Mouse (Mus musculus) heart, adult 2 months (tissue): ENCODE results near the gene Cep112. TPM values are rescaled to one million over a fixed set of nuclear protein-coding genes. Genes with fewer than 3 reads are reported as not detected.

Experiments
- DNase-seq, 2 experiments: peaks; one replicate each; pipeline ENCODE4 v3.0.0; 2021
- H3K27ac ChIP-seq: fragments of 200-600 bp; 2 replicates; pipeline ENCODE4 v1.8.1; 2022
- H3K27me3 ChIP-seq: fragments of 200-500 bp; 2 replicates; pipeline ENCODE4 v1.6.1; 2012; ENCODE audit warnings: mild to moderate bottlenecking, low read length, inconsistent platforms, mixed read lengths; ENCODE audit not compliant: control insufficient read depth, insufficient read depth
- H3K36me3 ChIP-seq: fragments of 200-500 bp; 2 replicates; pipeline ENCODE4 v1.6.1; 2012; ENCODE audit warnings: low read length, inconsistent platforms; ENCODE audit not compliant: control insufficient read depth, insufficient read depth
- H3K4me1 ChIP-seq: fragments of 200-500 bp; 2 replicates; pipeline ENCODE4 v1.6.1; 2011; ENCODE audit warnings: low read length; ENCODE audit not compliant: control insufficient read depth, insufficient read depth
- H3K4me3 ChIP-seq: fragments of 200-600 bp; 2 replicates; pipeline ENCODE4 v1.8.1; 2022
- H3K79me2 ChIP-seq: fragments of 200-500 bp; replicated peaks from 2 replicates; pipeline ENCODE4 v1.6.1; 2012; ENCODE audit warnings: mild to moderate bottlenecking, inconsistent platforms, low read length, moderate library complexity, mixed read lengths; ENCODE audit not compliant: control insufficient read depth, insufficient read depth
- H3K9ac ChIP-seq: fragments of 200-500 bp; 2 replicates; pipeline ENCODE4 v1.6.1; 2012; ENCODE audit warnings: low read depth, mild to moderate bottlenecking, control low read depth, inconsistent platforms, low read length, mixed read lengths
- CTCF ChIP-seq: fragments of 200-600 bp; IDR thresholded peaks from 2 replicates; pipeline ENCODE4 v1.8.1; 2022; ENCODE audit warnings: antibody characterized with exemption, mild to moderate bottlenecking, moderate library complexity
- EP300 ChIP-seq: fragments of 200-500 bp; IDR thresholded peaks from 2 replicates; pipeline ENCODE4 v1.6.1; 2011; ENCODE audit warnings: low read depth, low read length, control low read depth; ENCODE audit not compliant: insufficient read depth
- POLR2A ChIP-seq: fragments of 200-500 bp; IDR thresholded peaks from 2 replicates; pipeline ENCODE4 v1.6.1; 2011; ENCODE audit warnings: mild to moderate bottlenecking, low read depth, low read length, control low read depth; ENCODE audit not compliant: insufficient read depth
- WGBS: fragments of 180-500 bp; shearing (Covaris S2); methylation state at CpG from one replicate; pipeline ENCODE4 v1.1.7; 2018; 5-methylcytosine and 5-hydroxymethylcytosine counted together
- intact Hi-C: fragments of 180-260 bp; cut with DNase I; formaldehyde crosslinking; loops from one replicate; pipeline ENCODE4 v1.15.1; 2025
- polyA plus RNA-seq: library from polyadenylated mRNA; depleted of rRNA; stranded (reverse); fragments of >200 nt; gene quantifications from 2 replicates; pipeline ENCODE4 v1.2.3, GENCODE M21; 2012
- total RNA-seq, 2 experiments: library from RNA; stranded (reverse); gene quantifications; 2 replicates each; pipeline ENCODE4 v1.2.3; 2021

The Cep112 gene
- total and polyA plus RNA-seq, 3 experiments, result 1.1 to 14.4 (median 10.6) TPM

DNA sequence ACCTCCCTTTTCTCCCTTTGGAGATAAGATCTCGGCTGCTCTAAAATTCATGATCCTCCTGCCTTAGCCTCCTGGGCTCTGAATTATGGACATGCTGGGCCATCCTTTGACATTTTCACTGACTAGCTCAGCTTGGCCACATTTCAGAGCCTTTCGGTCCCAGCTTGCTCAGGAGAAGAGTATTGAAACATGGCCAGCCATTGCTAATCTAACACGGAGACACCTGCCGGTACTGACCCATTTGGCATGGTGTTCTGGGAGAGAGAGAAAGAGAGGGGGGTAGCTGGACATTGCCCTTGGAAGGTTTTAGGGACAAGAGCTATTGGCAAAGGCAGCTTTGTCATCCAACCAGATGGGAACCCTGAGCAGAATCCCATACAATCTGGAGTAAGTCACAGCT, 472.0 kb downstream of the Cep112 start:
- WGBS, result 59% methylated on average over 4 of the region's 4 CpGs

GRCm38 (mm10) chr11:108898063-108898462, 473.1 kb downstream of the Cep112 start:
- Histone ChIP-seq H3K36me3 (no peaks in the 10 kb centered on the region), H3K79me2 (no peaks in the 10 kb centered on the region), H3K27ac (no peak overlapping the region), H3K9ac (no peak overlapping the region), H3K27me3 (no peaks in the 10 kb centered on the region), H3K4me3 (no peak overlapping the region), H3K4me1 (no peaks in the 10 kb centered on the region)
- 76% methylated on average over 9 of the region's 9 CpGs for WGBS
- intact Hi-C loops, result no loop called here
- DNase-seq, result no peak
- TF ChIP-seq EP300, result no peak
- no peak for TF ChIP-seq CTCF
- no peak for TF ChIP-seq POLR2A

More for the DNA sequence above, 472.0 kb downstream of the Cep112 start:
- Histone ChIP-seq H3K27me3 (no peaks in the 10 kb centered on the region), H3K36me3 (no peaks in the 10 kb centered on the region), H3K9ac (no peak overlapping the region), H3K4me1 (no peaks in the 10 kb centered on the region), H3K79me2 (no peaks in the 10 kb centered on the region), H3K4me3 (no peak overlapping the region), H3K27ac (no peak overlapping the region)
- no peak for DNase-seq
- intact Hi-C loops, result no loop called here
- TF ChIP-seq EP300 (no peak), POLR2A (no peak), CTCF (no peak)

DNA sequence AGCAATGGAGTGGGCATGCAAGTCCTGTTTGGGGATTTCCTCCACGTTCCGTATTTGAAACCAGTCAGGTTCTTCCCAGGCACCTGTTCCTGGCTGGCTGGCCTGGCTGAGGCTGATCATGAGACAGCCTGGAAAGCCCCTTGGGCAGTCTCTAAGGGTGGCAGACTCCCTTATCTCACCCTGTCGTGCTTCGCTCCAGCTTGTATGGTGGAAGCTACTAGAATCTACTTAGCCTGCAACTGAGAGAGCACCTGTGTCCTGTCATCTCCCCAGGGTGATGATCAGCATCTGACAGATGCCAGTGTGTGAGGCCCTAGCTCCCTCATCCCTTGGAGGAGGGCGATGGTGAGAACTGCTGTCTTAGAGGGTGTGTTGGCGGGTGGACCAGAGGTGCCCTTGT, 473.5 kb downstream of the Cep112 start:
- H3K27ac ChIP-seq, result no peak overlapping the region
- H3K79me2 ChIP-seq, result no peaks in the 10 kb centered on the region
- no peaks in the 10 kb centered on the region for H3K36me3 ChIP-seq
- H3K4me1 ChIP-seq, result no peaks in the 10 kb centered on the region
- intact Hi-C loops, result no loop called here
- 60% methylated on average over 6 of the region's 6 CpGs for WGBS
- no peak for DNase-seq
- H3K27me3 ChIP-seq, result no peaks in the 10 kb centered on the region
- H3K9ac ChIP-seq, result no peak overlapping the region
- H3K4me3 ChIP-seq, result no peak overlapping the region
- no peak for TF ChIP-seq POLR2A
- TF ChIP-seq EP300, result no peak
- no peak for TF ChIP-seq CTCF

DNA sequence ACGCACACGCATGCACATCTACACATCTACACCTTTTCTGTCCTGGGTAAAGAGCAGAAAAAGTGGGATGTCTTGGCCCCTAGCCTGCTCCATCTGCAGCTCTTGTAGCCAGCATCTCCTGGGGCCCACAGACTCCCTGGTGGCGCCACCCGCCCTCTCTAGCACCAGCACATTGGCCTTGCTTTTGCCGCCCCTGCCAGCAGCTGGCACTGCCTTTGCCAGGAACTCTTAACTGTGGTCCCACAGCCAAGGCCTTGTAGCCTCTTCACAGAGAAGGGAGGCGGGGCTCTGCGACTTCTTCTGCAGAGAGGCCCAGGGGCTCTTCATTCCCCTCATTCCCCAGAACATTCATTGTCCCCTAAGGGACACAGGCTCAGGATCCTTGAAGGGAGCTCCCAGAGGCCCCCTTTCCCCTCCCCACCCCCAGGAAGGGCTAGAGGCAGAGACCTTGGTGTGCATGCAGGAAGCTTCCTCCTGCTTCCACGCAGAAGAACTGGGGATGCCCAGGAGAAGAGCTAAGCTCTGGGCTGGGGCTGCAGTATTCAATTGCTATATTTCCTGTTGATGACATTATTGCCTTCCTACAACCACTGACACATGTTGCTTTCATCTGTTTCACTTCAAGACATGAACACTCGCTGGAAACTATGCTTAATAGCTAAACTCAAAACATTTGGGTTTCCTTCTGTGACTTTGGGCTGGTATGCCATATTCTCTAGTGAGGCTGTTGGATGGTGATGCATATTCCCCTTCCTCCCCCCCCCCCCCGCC, 475.9 kb downstream of the Cep112 start:
- H3K4me3 ChIP-seq, result no peak overlapping the region
- H3K27me3 ChIP-seq, result no peaks in the 10 kb centered on the region
- TF ChIP-seq EP300 (no peak), CTCF (0 out of 2 replicates have a peak, but pooled peaks have one; percentile 18)
- H3K9ac ChIP-seq, result no peak overlapping the region
- no peak overlapping the region for H3K27ac ChIP-seq
- WGBS, result 64% methylated on average over 10 of the region's 10 CpGs
- no peaks in the 10 kb centered on the region for H3K79me2 ChIP-seq
- H3K4me1 ChIP-seq, result no peaks in the 10 kb centered on the region
- no peaks in the 10 kb centered on the region for H3K36me3 ChIP-seq
- intact Hi-C loops, result no loop called here
- DNase-seq, result peak; percentile 47 to 72

DNA sequence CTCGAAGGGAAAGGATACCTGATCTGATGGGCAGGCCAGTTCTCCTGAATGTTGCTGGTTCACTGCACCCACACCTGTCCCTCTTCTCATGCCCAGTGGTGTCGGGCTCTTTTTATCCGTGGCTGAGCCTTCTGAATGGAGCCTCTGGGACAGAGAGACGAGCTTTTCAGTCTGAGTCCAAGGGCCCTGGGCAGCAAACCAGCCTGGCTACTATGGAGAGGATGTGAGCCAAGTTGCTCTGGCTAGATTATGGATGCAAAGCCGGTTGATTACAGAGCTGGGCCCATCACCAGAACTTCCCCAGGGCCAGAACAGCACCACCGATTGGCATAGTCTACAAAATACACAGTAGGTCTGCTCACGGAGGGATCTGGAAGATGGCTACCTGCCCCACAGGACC, 476.7 kb downstream of the Cep112 start:
- 56% methylated on average over 7 of the region's 7 CpGs for WGBS

GRCm38 (mm10) chr11:108902303-108902702, 477.3 kb downstream of the Cep112 start:
- Histone ChIP-seq H3K79me2 (no peaks in the 10 kb centered on the region), H3K27me3 (no peaks in the 10 kb centered on the region; the same call in 1 of the 2 replicates), H3K9ac (no peak overlapping the region), H3K27ac (no peak overlapping the region), H3K4me1 (no peaks in the 10 kb centered on the region), H3K4me3 (no peak overlapping the region), H3K36me3 (no peaks in the 10 kb centered on the region)
- TF ChIP-seq EP300, result no peak
- no peak for TF ChIP-seq POLR2A
- no peak for TF ChIP-seq CTCF
- DNase-seq, result no peak
- intact Hi-C loops, result no loop called here
- WGBS, result 78% methylated on average over 4 of the region's 4 CpGs

More for the DNA sequence above, 476.7 kb downstream of the Cep112 start:
- H3K4me3 ChIP-seq, result no peak overlapping the region
- H3K36me3 ChIP-seq, result no peaks in the 10 kb centered on the region
- H3K27ac ChIP-seq, result no peak overlapping the region
- no peaks in the 10 kb centered on the region for H3K4me1 ChIP-seq
- intact Hi-C loops, result no loop called here
- H3K9ac ChIP-seq, result no peak overlapping the region
- no peaks in the 10 kb centered on the region for H3K79me2 ChIP-seq
- H3K27me3 ChIP-seq, result no peaks in the 10 kb centered on the region
- TF ChIP-seq POLR2A, result no peak
- no peak for DNase-seq
